Mouse (Mus musculus) G1E (cell line): ENCODE measurements around the gene Hist2h3b.

Source experiments
- CTCF ChIP-seq: IDR thresholded peaks from 2 replicates; pipeline ENCODE4 v1.5.1; 2012; ENCODE audit warnings: low read depth, low read length, inconsistent platforms, mixed read lengths
- POLR2AphosphoS5 ChIP-seq: IDR thresholded peaks from 2 replicates; pipeline ENCODE4 v1.6.1; 2012; ENCODE audit warnings: low read depth, low read length, inconsistent platforms; ENCODE audit not compliant: insufficient replicate concordance

- no peak for TF ChIP-seq CTCF
- no peak; the same call in 1 of the 2 replicates for TF ChIP-seq POLR2AphosphoS5
Observed at GRCm38 (mm10) chr3:96268051-96268775, at the start of gene Hist2h3b.
